Mouse (Mus musculus): ENCODE measurements around the gene Hfm1.

DNA sequence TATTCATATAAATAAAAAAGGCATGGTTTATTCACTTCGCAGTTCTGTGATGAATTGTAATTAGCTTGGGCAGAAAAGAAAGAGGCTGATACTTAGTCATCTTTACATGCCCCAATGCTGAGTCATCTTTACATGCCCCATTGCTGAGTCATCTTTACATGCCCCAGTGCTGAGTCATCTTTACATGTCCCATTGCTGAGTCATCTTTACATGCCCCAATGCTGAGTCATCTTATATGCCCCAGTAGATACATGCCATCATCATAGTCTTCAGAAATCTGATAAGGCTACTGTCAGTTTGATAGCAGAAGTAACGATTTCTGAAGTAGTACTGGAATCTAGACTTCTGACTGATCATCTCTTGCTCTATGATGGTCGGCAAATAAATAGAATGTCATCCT, 72.8 kb downstream of the Hfm1 start:
- no peak for TF ChIP-seq CTCF (IDR thresholded peaks at IDR 0.05; ENCODE audit: borderline replicate concordance, control insufficient read depth, extremely low read depth, insufficient read depth, low read length, poor library complexity)
- no peak for TF ChIP-seq POLR2A (IDR thresholded peaks at IDR 0.05; ENCODE audit: control insufficient read depth, extremely low read depth, insufficient read depth, low read length, poor library complexity)

Data from thymus, adult 2 months (tissue).